Mouse (Mus musculus): Measurements from ENCODE around the gene Trim17. TPM values are rescaled to one million over a fixed set of nuclear protein-coding genes. Genes with fewer than 3 reads are reported as not detected.

The Trim17 gene
- polyA plus RNA-seq, 1 experiment from 2014 or later = 0.14 TPM

DNA sequence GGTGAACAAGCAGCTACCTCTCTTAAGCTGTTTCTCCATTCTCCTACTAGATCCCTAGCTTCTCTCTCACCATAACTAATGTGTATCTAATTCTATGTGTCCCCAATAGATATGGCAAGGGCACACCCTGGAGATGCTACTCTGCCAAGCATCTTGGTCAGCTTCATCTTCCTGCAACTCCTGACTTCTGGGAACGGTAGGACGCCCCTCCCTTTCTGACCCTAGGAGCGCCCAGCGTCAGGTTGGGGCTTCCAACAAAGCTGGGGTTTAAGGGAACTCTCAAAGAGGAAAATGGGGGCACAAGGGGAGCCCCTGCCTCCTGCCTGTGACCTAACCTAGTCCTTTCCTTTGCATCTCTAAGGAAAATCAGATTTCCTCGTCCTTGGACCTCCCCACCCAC, 35.7 kb upstream of the Trim17 start:
- no peaks in the 10 kb centered on the region for H3K4me1 ChIP-seq (ENCODE audit: insufficient read depth)
- H3K4me3 ChIP-seq (ENCODE audit: low read depth, low read length) = peak overlapping the region; percentile 8; the same call in 1 of the 2 replicates
- no peaks in the 10 kb centered on the region for H3K36me3 ChIP-seq (ENCODE audit: insufficient read depth)
- no peak overlapping the region for H3K4me2 ChIP-seq
- no peak for DNase-seq
- H3K27ac ChIP-seq (ENCODE audit: low read depth) = no peak overlapping the region
- no peaks in the 10 kb centered on the region for H3K9me3 ChIP-seq (ENCODE audit: low read depth, low read length)
- 68% methylated on average over 5 of the region's 5 CpGs for WGBS
- H3K27me3 ChIP-seq (ENCODE audit: insufficient read depth, low read length) = no peaks in the 10 kb centered on the region
- ATAC-seq (ENCODE audit: insufficient read depth) = no peak
- no peak overlapping the region for H3K9ac ChIP-seq
- no peak for TF ChIP-seq CTCF (IDR thresholded peaks at IDR 0.05; ENCODE audit: low read depth)

DNA sequence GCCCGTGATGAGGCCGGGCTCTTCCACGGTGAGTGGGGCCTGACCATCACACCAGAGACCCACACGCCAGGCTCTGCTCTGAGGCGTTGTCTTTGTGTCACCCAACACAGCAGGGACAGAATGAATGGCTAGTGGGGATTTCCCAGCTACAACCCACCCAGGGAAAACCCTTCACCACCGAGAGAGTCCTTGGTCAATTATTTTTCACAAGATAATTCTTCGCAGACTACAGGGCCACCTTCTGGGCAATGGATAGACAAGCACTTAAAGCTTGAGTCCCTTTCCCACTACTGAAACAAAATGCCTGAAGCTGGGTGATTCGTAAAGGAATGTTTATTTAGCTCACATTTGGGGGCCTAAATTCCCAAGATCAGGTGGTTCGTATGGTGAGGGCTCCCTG, 32.1 kb upstream of the Trim17 start:
- no peaks in the 10 kb centered on the region for H3K27me3 ChIP-seq (ENCODE audit: insufficient read depth, low read length)
- no peaks in the 10 kb centered on the region for H3K4me1 ChIP-seq (ENCODE audit: insufficient read depth)
- no peak overlapping the region for H3K9ac ChIP-seq
- ATAC-seq (ENCODE audit: insufficient read depth) (no peak), DNase-seq (no peak)
- no peak overlapping the region for H3K4me3 ChIP-seq (ENCODE audit: low read depth, low read length)
- H3K27ac ChIP-seq (ENCODE audit: low read depth) = no peak overlapping the region
- WGBS = 75% methylated on average over 9 of the region's 9 CpGs
- H3K9me3 ChIP-seq (ENCODE audit: low read depth, low read length) = no peaks in the 10 kb centered on the region
- no peaks in the 10 kb centered on the region for H3K36me3 ChIP-seq (ENCODE audit: insufficient read depth)
- no peak overlapping the region for H3K4me2 ChIP-seq
- no peak for TF ChIP-seq CTCF (IDR thresholded peaks at IDR 0.05; ENCODE audit: low read depth)

DNA sequence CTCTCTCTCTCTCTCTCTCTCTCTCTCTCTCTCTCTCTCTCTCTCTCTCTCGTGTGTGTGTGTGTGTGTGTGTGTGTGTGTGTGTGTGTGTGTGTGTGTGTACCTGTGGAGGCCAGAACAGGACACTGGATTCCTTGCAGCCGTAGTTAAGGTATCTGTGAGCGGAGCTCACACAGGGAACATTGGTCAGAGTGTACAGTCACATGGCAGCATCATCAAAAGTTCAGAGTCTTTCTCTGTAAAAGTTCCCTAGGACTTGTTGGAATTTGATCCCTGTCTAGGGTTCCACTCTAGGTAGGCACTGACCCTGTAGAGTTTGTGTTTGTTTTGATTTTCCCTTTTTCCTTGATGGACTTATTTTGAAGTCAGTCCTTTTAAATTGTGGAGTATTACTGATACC, 27.8 kb upstream of the Trim17 start:
- H3K27ac ChIP-seq (ENCODE audit: low read depth) = no peak overlapping the region
- H3K4me3 ChIP-seq (ENCODE audit: low read depth, low read length) = no peak overlapping the region
- TF ChIP-seq CTCF (IDR thresholded peaks at IDR 0.05; ENCODE audit: low read depth) = no peak
- no peak overlapping the region for H3K9ac ChIP-seq
- H3K4me2 ChIP-seq = no peak overlapping the region
- DNase-seq (no peak), ATAC-seq (ENCODE audit: insufficient read depth) (no peak)
- no peaks in the 10 kb centered on the region for H3K27me3 ChIP-seq (ENCODE audit: insufficient read depth, low read length)
- no peaks in the 10 kb centered on the region for H3K4me1 ChIP-seq (ENCODE audit: insufficient read depth)
- peaks cover 6% of the 10 kb centered on the region for H3K36me3 ChIP-seq (ENCODE audit: insufficient read depth)
- 51% methylated on average over 3 of the region's 3 CpGs for WGBS
- H3K9me3 ChIP-seq (ENCODE audit: low read depth, low read length) = no peaks in the 10 kb centered on the region

DNA sequence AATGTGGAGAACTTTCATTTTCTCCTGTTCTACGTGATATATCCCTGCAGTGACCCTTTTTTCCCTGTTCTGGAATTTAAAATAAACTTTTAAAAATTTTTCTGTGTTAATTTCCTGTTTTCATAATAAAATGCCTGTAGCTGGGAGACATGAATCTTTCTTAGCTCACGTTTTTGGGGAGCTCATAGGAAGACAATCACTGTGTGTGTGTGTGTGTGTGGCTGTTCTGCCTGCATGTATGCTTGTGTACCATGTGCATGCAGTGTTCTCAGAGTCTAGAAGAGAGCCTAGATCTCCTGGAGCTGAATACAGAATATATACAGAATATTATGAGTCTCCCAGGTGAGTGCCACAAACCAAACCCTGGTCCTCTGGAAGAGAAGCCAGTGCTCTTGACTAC, 27.4 kb upstream of the Trim17 start:
- Histone ChIP-seq H3K4me1 (ENCODE audit: insufficient read depth) (no peaks in the 10 kb centered on the region), H3K4me3 (ENCODE audit: low read depth, low read length) (no peak overlapping the region), H3K36me3 (ENCODE audit: insufficient read depth) (peaks cover 10% of the 10 kb centered on the region), H3K4me2 (no peak overlapping the region), H3K9me3 (ENCODE audit: low read depth, low read length) (no peaks in the 10 kb centered on the region), H3K27me3 (ENCODE audit: insufficient read depth, low read length) (no peaks in the 10 kb centered on the region), H3K9ac (no peak overlapping the region), H3K27ac (ENCODE audit: low read depth) (no peak overlapping the region)
- DNase-seq (no peak), ATAC-seq (ENCODE audit: insufficient read depth) (no peak)
- 51% methylated on average over 2 of the region's 2 CpGs for WGBS
- no peak for TF ChIP-seq CTCF (IDR thresholded peaks at IDR 0.05; ENCODE audit: low read depth)

DNA sequence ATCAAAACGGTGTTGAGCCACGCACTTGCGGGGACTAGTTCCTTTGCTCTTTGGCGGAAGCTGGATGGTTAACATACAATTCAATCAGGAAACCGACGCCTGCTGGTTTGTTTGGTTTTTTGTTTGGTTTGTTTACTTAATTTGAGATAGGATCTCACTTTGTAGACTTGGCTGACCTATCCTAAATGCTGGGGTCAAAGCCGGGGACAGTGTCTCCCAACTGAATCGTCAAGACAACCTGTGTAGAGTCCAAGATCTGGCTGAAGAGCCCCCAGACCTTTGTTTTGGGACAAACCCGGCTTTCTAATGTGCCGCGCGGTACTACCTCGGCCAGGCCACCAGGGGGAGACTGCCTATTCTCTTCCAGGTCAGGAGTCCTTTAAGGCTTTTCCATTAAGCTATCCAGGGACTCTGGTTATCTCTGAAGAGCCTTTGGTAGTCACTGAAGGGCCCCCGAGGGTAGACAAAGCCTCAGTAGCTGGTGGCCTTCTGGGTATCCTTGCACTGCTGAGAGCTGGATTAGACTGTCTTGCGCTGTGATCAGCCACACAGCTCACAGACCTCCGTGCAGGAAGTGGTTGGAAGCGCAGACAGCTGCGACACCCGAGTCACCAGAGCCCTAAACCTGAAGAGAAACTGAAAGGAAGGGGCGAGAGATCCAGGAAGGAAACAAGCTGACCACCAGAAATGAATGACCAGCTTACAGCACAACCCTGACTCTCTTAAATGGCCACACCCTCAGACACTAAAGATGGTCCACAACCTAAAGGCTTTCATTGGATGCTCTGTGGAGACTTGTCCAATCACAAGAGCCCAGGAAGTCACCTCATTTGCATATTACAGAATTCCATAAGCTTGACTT, 26.5 kb upstream of the Trim17 start:
- DNase-seq (peak; percentile 82), ATAC-seq (ENCODE audit: insufficient read depth) (peak; percentile 72)
- 23% methylated on average over 20 of the region's 20 CpGs for WGBS
- Histone ChIP-seq H3K36me3 (ENCODE audit: insufficient read depth) (peaks cover 20% of the 10 kb centered on the region), H3K9ac (0 out of 2 replicates have a peak overlapping the region, but pooled peaks have one; percentile 10), H3K4me1 (ENCODE audit: insufficient read depth) (no peaks in the 10 kb centered on the region), H3K9me3 (ENCODE audit: low read depth, low read length) (no peaks in the 10 kb centered on the region), H3K4me2 (peak overlapping the region; percentile 50), H3K4me3 (ENCODE audit: low read depth, low read length) (peak overlapping the region; percentile 14; the same call in 1 of the 2 replicates), H3K27ac (ENCODE audit: low read depth) (no peak overlapping the region), H3K27me3 (ENCODE audit: insufficient read depth, low read length) (no peaks in the 10 kb centered on the region)
- peak; percentile 84 for TF ChIP-seq CTCF (IDR thresholded peaks at IDR 0.05; ENCODE audit: low read depth)

DNA sequence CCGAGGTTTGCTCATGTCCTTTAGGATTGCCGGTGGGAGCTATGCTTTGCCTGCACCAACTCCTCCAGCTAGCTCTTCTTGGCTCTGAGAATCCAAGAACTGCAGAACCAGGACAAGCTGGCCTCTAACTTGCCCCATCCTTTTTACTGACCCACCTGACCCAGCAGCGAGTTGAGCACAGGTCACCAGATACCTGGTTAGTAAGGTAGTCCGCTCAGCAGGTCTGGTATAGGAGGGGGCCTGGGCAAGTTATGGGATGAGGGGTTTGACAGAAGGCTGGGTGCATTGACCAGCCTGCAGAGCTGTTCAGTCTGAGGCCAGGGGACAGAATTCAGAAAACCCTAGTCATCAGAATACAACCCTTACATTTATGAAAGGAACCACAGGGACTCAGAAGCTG, 25.4 kb upstream of the Trim17 start:
- H3K9me3 ChIP-seq (ENCODE audit: low read depth, low read length) = no peaks in the 10 kb centered on the region
- H3K4me1 ChIP-seq (ENCODE audit: insufficient read depth) = no peaks in the 10 kb centered on the region
- DNase-seq = no peak
- 64% methylated on average over 4 of the region's 4 CpGs for WGBS
- H3K27ac ChIP-seq (ENCODE audit: low read depth) = no peak overlapping the region
- H3K4me3 ChIP-seq (ENCODE audit: low read depth, low read length) = no peak overlapping the region
- peaks cover 30% of the 10 kb centered on the region for H3K36me3 ChIP-seq (ENCODE audit: insufficient read depth)
- no peak for ATAC-seq (ENCODE audit: insufficient read depth)
- TF ChIP-seq CTCF (IDR thresholded peaks at IDR 0.05; ENCODE audit: low read depth) = no peak
- H3K9ac ChIP-seq = no peak overlapping the region
- H3K4me2 ChIP-seq = no peak overlapping the region
- no peaks in the 10 kb centered on the region for H3K27me3 ChIP-seq (ENCODE audit: insufficient read depth, low read length)

DNA sequence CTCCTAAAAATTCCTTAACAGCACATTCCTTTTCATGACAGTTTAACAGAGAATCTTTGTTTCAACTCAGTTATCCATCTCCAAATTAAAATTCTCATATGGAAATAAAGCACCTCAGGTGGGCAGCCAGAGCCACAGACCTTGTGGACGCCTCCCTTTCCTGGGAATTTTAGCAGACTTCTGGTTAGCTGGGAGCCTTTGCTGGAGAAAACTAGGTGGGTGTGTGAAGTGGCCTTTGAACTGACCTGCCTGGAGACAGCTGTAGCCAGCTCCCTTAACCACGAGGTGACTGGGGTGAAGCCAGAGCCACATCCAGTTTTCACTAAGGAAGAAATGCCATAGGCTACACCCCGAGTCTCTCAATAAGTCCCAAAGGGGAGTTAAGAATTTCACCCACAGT, 24.8 kb upstream of the Trim17 start:
- H3K27ac ChIP-seq (ENCODE audit: low read depth) = peak overlapping the region; percentile 46; the same call in 1 of the 2 replicates
- no peak overlapping the region for H3K4me3 ChIP-seq (ENCODE audit: low read depth, low read length)
- no peak overlapping the region for H3K4me2 ChIP-seq
- H3K9me3 ChIP-seq (ENCODE audit: low read depth, low read length) = no peaks in the 10 kb centered on the region
- H3K36me3 ChIP-seq (ENCODE audit: insufficient read depth) = peaks cover 35% of the 10 kb centered on the region
- ATAC-seq (ENCODE audit: insufficient read depth) (no peak), DNase-seq (no peak)
- no peaks in the 10 kb centered on the region for H3K4me1 ChIP-seq (ENCODE audit: insufficient read depth)
- no peak for TF ChIP-seq CTCF (IDR thresholded peaks at IDR 0.05; ENCODE audit: low read depth)
- H3K9ac ChIP-seq = no peak overlapping the region
- WGBS = 42% methylated on average over 3 of the region's 3 CpGs
- H3K27me3 ChIP-seq (ENCODE audit: insufficient read depth, low read length) = no peaks in the 10 kb centered on the region

Data from lung, embryonic 14.5 days (tissue).